Mouse (Mus musculus) midbrain, postnatal 0 days (tissue): ENCODE measurements around the gene Atrip. TPM values are rescaled to one million over a fixed set of nuclear protein-coding genes. Genes with fewer than 3 reads are reported as not detected.

ENCODE experiments used
- ATAC-seq: fragments of 200-750 bp; cut with Nextera tagmentation; 2 replicates; pipeline ENCODE4 v1.8.0; 2017; ENCODE audit warnings: moderate number of reproducible peaks, mild to moderate bottlenecking, moderate TSS enrichment, moderate library complexity; ENCODE audit not compliant: low FRiP score
- DNase-seq: peaks from one replicate; pipeline ENCODE4 v3.0.0-alpha.2; 2015; ENCODE audit warnings: low spot score
- H3K27ac ChIP-seq: fragments of 300-500 bp; sonication (generic); 2 replicates; pipeline ENCODE4 v1.5.1; 2014; ENCODE audit warnings: low read depth, mild to moderate bottlenecking, low read length, mixed read lengths
- H3K27me3 ChIP-seq: fragments of 300-500 bp; sonication (generic); 2 replicates; pipeline ENCODE4 v1.6.1; 2014; ENCODE audit warnings: low read length, control low read depth, mixed read lengths; ENCODE audit not compliant: insufficient read depth
- H3K36me3 ChIP-seq: fragments of 300-500 bp; sonication (generic); 2 replicates; pipeline ENCODE4 v1.6.1; 2014; ENCODE audit warnings: low read length, control low read depth, mixed read lengths; ENCODE audit not compliant: insufficient read depth
- H3K4me1 ChIP-seq: fragments of 300-500 bp; sonication (generic); 2 replicates; pipeline ENCODE4 v1.6.1; 2014; ENCODE audit warnings: mild to moderate bottlenecking, control low read depth, antibody characterized with exemption, low read length, mixed read lengths; ENCODE audit not compliant: insufficient read depth
- H3K4me2 ChIP-seq: fragments of 300-500 bp; sonication (generic); 2 replicates; pipeline ENCODE4 v1.6.1; 2014; ENCODE audit warnings: low read depth, mild to moderate bottlenecking, low read length, mixed read lengths; ENCODE audit not compliant: poor library complexity, severe bottlenecking
- H3K4me3 ChIP-seq: fragments of 300-500 bp; sonication (generic); 2 replicates; pipeline ENCODE4 v1.5.1; 2014; ENCODE audit warnings: low read depth, mild to moderate bottlenecking, low read length, moderate library complexity
- H3K9ac ChIP-seq: fragments of 300-500 bp; sonication (generic); replicated peaks from 2 replicates; pipeline ENCODE4 v1.6.1; 2014; ENCODE audit warnings: mild to moderate bottlenecking, low read length, moderate library complexity, mixed read lengths; ENCODE audit not compliant: poor library complexity, severe bottlenecking
- H3K9me3 ChIP-seq: fragments of 300-500 bp; sonication (generic); 2 replicates; pipeline ENCODE4 v1.6.1; 2016; ENCODE audit warnings: low read length, control low read depth
- CTCF ChIP-seq: IDR thresholded peaks from 2 replicates; pipeline ENCODE4 v1.5.1; 2016; ENCODE audit warnings: antibody characterized with exemption, mild to moderate bottlenecking
- WGBS: fragments of 180-500 bp; shearing (Covaris S2); extraction: QIAGEN DNeasy Blood & Tissue Kit; methylation state at CpG from one replicate; pipeline ENCODE4 v1.1.7; 2014; 5-methylcytosine and 5-hydroxymethylcytosine counted together
- polyA plus RNA-seq: library from polyadenylated mRNA; unstranded; fragments of >200 nt; fragmentation: Nextera tagmentation; extraction: Ambion mirVana; gene quantifications from 2 replicates; pipeline ENCODE4 v1.2.1, GENCODE M21; 2015
- total RNA-seq: library from RNA; depleted of rRNA; stranded (reverse); fragments of >200 nt; gene quantifications from 2 replicates; pipeline ENCODE4 v1.2.3, GENCODE M21; 2014

Atrip gene
- total and polyA plus RNA-seq, 2 experiments from 2014 or later = 34.7 to 35.1 TPM

DNA sequence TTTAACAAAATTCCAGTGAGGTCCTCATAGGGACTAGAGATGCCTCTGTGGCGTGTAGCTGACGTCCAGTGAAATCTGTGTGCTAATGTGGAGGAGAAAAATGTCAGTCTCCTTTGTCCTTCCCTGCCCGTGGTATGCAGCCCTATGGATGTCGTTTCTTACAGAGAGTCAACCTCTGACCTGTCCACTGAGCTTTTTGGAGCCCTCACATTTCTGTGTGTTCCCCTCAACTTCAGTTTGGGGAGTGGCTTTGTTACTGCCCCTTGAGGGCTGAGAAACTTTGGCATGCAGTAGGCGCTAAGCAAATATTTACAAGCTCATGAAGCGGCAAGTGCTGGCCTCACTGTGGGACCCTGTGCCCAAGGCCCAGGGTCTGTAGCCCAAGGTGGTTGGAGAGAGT, 23.4 kb upstream of the Atrip start:
- H3K27ac ChIP-seq = peak overlapping the region; percentile 97
- peak overlapping the region; percentile 87 for H3K4me2 ChIP-seq
- H3K4me3 ChIP-seq = peak overlapping the region; percentile 74
- peaks cover 26% of the 10 kb centered on the region for H3K4me1 ChIP-seq
- DNase-seq (no peak), ATAC-seq (no peak)
- H3K9ac ChIP-seq = peak overlapping the region; percentile 88
- 17% methylated on average over 6 of the region's 6 CpGs for WGBS
- no peaks in the 10 kb centered on the region for H3K9me3 ChIP-seq
- no peak for TF ChIP-seq CTCF
- H3K27me3 ChIP-seq = no peaks in the 10 kb centered on the region
- H3K36me3 ChIP-seq = peaks cover 11% of the 10 kb centered on the region

DNA sequence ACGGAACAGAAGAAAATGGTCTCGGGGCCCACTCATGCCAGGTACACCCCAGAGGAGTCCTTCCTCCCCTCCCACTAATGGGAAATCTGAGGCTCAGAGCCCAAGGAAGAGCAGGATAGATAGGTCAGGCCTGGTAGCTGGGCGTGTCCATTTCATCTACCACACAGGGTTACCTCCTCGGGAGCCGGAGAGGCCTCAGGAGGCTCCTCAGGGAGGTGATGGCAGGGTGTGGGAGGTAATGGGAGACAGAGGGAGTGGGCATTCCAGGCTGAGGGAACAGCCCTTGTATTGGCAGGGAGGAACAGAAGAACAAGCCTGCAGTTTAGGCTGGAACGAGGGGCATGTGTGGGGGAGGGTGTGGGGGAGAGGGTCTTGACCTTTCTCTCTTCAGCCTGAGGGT, 22.9 kb upstream of the Atrip start:
- Histone ChIP-seq H3K4me3 (peak overlapping the region; percentile 74), H3K27ac (peak overlapping the region; percentile 97), H3K27me3 (no peaks in the 10 kb centered on the region), H3K9ac (peak overlapping the region; percentile 88), H3K4me2 (peak overlapping the region; percentile 87), H3K4me1 (peaks cover 26% of the 10 kb centered on the region), H3K36me3 (peaks cover 14% of the 10 kb centered on the region), H3K9me3 (no peaks in the 10 kb centered on the region)
- no peak for ATAC-seq
- WGBS = 4% methylated on average over 6 of the region's 6 CpGs
- DNase-seq = no peak
- no peak for TF ChIP-seq CTCF

DNA sequence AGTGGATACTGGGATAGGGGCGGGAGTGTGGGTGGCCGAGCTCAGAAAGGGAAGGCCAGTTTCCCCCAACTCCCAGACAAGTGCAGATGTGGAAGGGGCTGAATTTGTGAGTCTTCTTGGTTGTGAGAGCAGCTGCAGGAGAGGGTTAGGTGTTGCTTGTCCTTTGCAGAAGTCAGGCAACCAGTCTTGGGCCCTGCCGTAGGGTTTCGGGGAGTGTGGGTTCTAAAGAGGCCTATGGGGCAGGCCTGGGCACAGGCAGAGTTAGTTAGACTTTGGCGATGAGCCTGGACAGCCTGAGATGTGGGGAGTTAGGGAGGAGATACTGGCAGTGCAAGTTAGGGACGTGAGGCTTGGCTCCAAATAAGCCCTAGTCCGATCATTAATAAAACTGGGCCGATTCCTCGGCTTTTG, 22.3 kb upstream of the Atrip start:
- ATAC-seq = no peak
- no peaks in the 10 kb centered on the region for H3K27me3 ChIP-seq
- peak; percentile 41 for DNase-seq
- no peak for TF ChIP-seq CTCF
- peaks cover 20% of the 10 kb centered on the region for H3K36me3 ChIP-seq
- no peaks in the 10 kb centered on the region for H3K9me3 ChIP-seq
- peak overlapping the region; percentile 97 for H3K27ac ChIP-seq
- WGBS = 4% methylated on average over 9 of the region's 9 CpGs
- peak overlapping the region; percentile 87 for H3K4me2 ChIP-seq
- H3K9ac ChIP-seq = peak overlapping the region; percentile 88
- peaks cover 26% of the 10 kb centered on the region for H3K4me1 ChIP-seq
- H3K4me3 ChIP-seq = peak overlapping the region; percentile 74

DNA sequence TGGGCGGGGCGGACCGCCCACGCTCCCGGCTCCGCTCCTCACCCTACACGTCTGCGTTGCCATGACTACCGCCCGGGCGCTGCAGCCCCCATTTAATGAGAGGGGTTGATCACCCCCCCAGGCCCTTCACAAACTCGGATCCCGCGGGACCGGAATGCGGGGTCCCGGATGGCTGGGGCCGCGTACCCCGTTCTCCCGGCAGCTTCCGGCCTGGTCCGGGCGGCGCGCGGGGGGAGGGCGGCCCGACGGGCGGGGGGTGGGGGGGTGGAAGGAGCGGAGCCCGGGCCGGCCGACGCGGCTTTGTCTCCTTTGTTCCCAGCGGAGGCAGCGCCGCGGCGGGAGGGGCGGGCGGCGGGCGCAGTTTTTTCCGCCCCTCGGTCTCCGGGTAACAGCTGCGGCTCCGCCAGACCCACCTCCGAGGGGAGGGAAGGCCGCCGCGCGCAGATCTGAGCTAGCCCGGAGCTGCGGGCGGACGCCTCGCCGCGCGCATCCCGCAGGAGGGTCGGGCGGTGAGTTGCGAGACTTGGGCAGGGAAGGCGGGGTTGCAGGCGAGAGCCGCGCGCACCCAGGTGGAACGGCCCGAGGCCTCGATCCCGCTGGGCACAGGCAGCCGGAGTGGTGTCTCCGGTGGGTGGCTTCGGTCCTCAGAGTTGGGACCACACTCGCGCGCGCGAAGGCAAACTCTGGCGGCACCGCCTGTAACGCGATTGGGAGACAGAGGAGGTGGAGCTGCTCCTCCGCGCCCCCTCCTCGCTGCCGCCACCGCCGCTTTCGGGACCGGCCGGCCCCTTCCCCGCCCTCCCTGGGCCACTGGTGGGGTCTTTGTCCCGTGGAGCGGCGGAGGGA, 21.4 kb upstream of the Atrip start, which contains the start of gene Plxnb1:
Gene Plxnb1 (plus strand): TSS at position 253 of the 846 bp plus-strand sequence.
- Histone ChIP-seq H3K27ac (peak within 1 kb of the TSS; percentile 97), H3K27me3 (no peaks in the 10 kb centered on the region), H3K36me3 (peaks cover 22% of the 10 kb centered on the region), H3K4me3 (peak within 1 kb of the TSS; percentile 74), H3K4me2 (peak within 1 kb of the TSS; percentile 87), H3K4me1 (peaks cover 26% of the 10 kb centered on the region), H3K9me3 (no peaks in the 10 kb centered on the region), H3K9ac (peak within 1 kb of the TSS; percentile 88)
- TF ChIP-seq CTCF = no peak
- ATAC-seq = peak; percentile 59
- WGBS = under 1% methylated on average over 73 of the region's 102 CpGs
- peak; percentile 84 for DNase-seq

DNA sequence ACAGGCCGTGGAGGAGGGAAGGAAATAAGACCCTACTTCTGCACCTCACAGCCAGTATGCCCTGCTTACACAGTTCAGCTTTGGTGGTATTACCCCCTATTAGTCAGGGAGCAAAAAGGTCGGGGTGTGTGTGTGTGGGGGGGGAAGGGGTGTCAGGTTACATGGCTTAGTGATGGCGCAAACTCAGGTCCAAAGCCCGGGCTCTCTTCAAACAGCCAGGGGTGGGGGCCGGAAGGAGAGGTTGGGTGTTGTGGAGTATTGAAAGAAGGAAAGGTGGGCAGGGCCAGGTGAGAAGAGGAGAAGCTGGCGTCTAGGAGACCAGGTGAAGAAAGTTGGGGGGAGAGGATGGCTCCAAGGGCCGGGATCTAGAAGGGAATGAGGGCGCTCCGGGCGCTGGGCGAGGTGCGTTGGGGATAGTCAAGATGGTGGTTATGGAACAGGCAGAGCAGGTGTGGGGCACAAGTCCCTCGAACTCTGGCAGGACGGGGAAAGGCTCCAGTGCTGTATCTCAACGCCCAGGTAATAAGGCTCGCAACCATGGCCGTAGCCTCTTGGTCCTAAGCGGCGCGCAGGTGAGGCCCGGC, 20.7 kb upstream of the Atrip start:
- under 1% methylated on average over 21 of the region's 21 CpGs for WGBS
- ATAC-seq (0 out of 2 replicates have a peak, but pooled peaks have one; percentile 0), DNase-seq (no peak)
- peak overlapping the region; percentile 74 for H3K4me3 ChIP-seq
- no peaks in the 10 kb centered on the region for H3K27me3 ChIP-seq
- no peak for TF ChIP-seq CTCF
- H3K4me2 ChIP-seq = peak overlapping the region; percentile 87
- peaks cover 26% of the 10 kb centered on the region for H3K4me1 ChIP-seq
- peak overlapping the region; percentile 88 for H3K9ac ChIP-seq
- 0 out of 2 replicates have a peak, but pooled peaks cover 19% of the 10 kb centered on the region for H3K36me3 ChIP-seq
- peak overlapping the region; percentile 97 for H3K27ac ChIP-seq
- H3K9me3 ChIP-seq = no peaks in the 10 kb centered on the region
